Mouse (Mus musculus): ENCODE results near the gene Tspan12. TPM values are rescaled to one million over a fixed set of nuclear protein-coding genes. Genes with fewer than 3 reads are reported as not detected.

Tspan12 gene
- total RNA-seq, 1 experiment: 2.5 TPM

DNA sequence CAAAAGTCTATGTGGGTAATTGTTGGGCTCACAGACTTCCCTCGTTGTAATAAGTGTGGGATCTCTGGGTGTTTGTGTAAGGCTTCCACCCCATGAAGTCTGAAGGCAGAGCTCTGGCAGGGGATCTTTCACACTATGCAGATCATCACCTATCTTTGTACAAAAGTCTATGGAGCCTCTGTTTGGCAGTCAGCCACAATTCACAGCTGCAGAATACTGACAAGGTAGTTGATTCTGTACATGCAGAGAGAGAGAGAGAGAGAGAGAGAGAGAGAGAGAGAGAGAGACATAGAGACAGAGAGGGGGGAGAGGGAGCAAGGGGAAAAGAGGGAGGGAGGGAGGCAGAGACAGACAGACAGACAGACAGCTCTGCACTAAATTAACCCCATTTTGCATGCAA lies 15.0 kb upstream of the Tspan12 start:
- Histone ChIP-seq H3K36me3 (ENCODE audit: control insufficient read depth, insufficient read depth, low read length, poor library complexity, severe bottlenecking) (no peaks in the 10 kb centered on the region), H3K4me1 (ENCODE audit: control insufficient read depth in 2 of 2, insufficient read depth in 2 of 2, low read length in 2 of 2, poor library complexity in 1 of 2) (no peaks in the 10 kb centered on the region), H3K27ac (ENCODE audit: insufficient read depth, low read depth, low read length, poor library complexity, severe bottlenecking) (no peak overlapping the region), H3K9me3 (ENCODE audit: control insufficient read depth, insufficient read depth, low read depth, low read length) (no peaks in the 10 kb centered on the region), H3K4me3 (ENCODE audit: insufficient read depth in 1 of 2, low read depth in 1 of 2, low read length in 2 of 2, poor library complexity in 1 of 2, severe bottlenecking in 1 of 2) (no peak overlapping the region), H3K9ac (ENCODE audit: insufficient read depth, low read depth, low read length, poor library complexity, severe bottlenecking) (no peak overlapping the region)
- in situ Hi-C loops (cut with MboI; ENCODE audit: low sequenced_read_pairs in 2 of 2, unreplicated experiment in 2 of 2): no loop called here
- no peak for TF ChIP-seq MAFK (IDR thresholded peaks at IDR 0.05; ENCODE audit: insufficient read depth, low read depth, low read length)
- TF ChIP-seq CHD2 (IDR thresholded peaks at IDR 0.05; ENCODE audit: low read depth, low read length): no peak
- TF ChIP-seq HCFC1 (IDR thresholded peaks at IDR 0.05; ENCODE audit: borderline replicate concordance, insufficient read depth, low read length): no peak
- no peak for TF ChIP-seq ZC3H11A (IDR thresholded peaks at IDR 0.05; ENCODE audit: borderline replicate concordance, low read depth, low read length)
- no peak for TF ChIP-seq ZNF384 (IDR thresholded peaks at IDR 0.05; ENCODE audit: low read depth, low read length)
- DNase-seq (ENCODE audit: low read depth, low spot score): no peak

GRCm38 (mm10) chr6:21864179-21864578 lies 11.9 kb upstream of the Tspan12 start:
- Histone ChIP-seq H3K36me3 (ENCODE audit: control insufficient read depth, insufficient read depth, low read length, poor library complexity, severe bottlenecking) (no peaks in the 10 kb centered on the region), H3K9me3 (ENCODE audit: control insufficient read depth, insufficient read depth, low read depth, low read length) (no peaks in the 10 kb centered on the region), H3K4me1 (ENCODE audit: control insufficient read depth in 2 of 2, insufficient read depth in 2 of 2, low read length in 2 of 2, poor library complexity in 1 of 2) (no peaks in the 10 kb centered on the region), H3K9ac (ENCODE audit: insufficient read depth, low read depth, low read length, poor library complexity, severe bottlenecking) (no peak overlapping the region), H3K4me3 (ENCODE audit: insufficient read depth in 1 of 2, low read depth in 1 of 2, low read length in 2 of 2, poor library complexity in 1 of 2, severe bottlenecking in 1 of 2) (no peak overlapping the region), H3K27ac (ENCODE audit: insufficient read depth, low read depth, low read length, poor library complexity, severe bottlenecking) (no peak overlapping the region)
- DNase-seq (ENCODE audit: low read depth, low spot score): no peak
- TF ChIP-seq ZNF384 (IDR thresholded peaks at IDR 0.05; ENCODE audit: low read depth, low read length): no peak
- TF ChIP-seq HCFC1 (IDR thresholded peaks at IDR 0.05; ENCODE audit: borderline replicate concordance, insufficient read depth, low read length): no peak
- no peak for TF ChIP-seq ZC3H11A (IDR thresholded peaks at IDR 0.05; ENCODE audit: borderline replicate concordance, low read depth, low read length)
- no peak for TF ChIP-seq CHD2 (IDR thresholded peaks at IDR 0.05; ENCODE audit: low read depth, low read length)
- TF ChIP-seq MAFK (IDR thresholded peaks at IDR 0.05; ENCODE audit: insufficient read depth, low read depth, low read length): no peak
- in situ Hi-C loops (cut with MboI; ENCODE audit: low sequenced_read_pairs in 2 of 2, unreplicated experiment in 2 of 2): no loop called here

DNA sequence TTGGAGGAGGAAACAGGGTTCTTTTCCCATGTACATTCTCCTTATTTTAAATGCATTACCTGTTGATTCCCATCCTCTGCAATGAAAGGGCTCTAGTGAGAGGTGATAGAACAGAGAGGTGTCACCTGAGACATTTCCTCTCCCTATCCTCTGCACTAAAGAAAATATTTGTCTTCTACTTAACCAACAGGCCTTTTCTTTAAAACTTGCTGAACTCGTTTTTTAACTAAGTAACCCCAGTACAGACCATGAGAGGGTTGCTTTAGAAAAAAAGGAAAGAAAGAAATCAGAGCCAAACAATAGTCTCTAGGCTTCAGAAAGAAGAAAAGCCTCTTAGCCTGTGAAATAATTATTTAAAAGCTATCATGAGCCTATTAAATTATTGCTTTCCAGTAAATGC lies 11.2 kb upstream of the Tspan12 start:
- Histone ChIP-seq H3K4me3 (ENCODE audit: insufficient read depth in 1 of 2, low read depth in 1 of 2, low read length in 2 of 2, poor library complexity in 1 of 2, severe bottlenecking in 1 of 2) (no peak overlapping the region), H3K9ac (ENCODE audit: insufficient read depth, low read depth, low read length, poor library complexity, severe bottlenecking) (no peak overlapping the region), H3K9me3 (ENCODE audit: control insufficient read depth, insufficient read depth, low read depth, low read length) (no peaks in the 10 kb centered on the region), H3K4me1 (ENCODE audit: control insufficient read depth in 2 of 2, insufficient read depth in 2 of 2, low read length in 2 of 2, poor library complexity in 1 of 2) (no peaks in the 10 kb centered on the region), H3K27ac (ENCODE audit: insufficient read depth, low read depth, low read length, poor library complexity, severe bottlenecking) (no peak overlapping the region), H3K36me3 (ENCODE audit: control insufficient read depth, insufficient read depth, low read length, poor library complexity, severe bottlenecking) (no peaks in the 10 kb centered on the region)
- in situ Hi-C loops (cut with MboI; ENCODE audit: low sequenced_read_pairs in 2 of 2, unreplicated experiment in 2 of 2): no loop called here
- no peak for DNase-seq (ENCODE audit: low read depth, low spot score)
- TF ChIP-seq MAFK (IDR thresholded peaks at IDR 0.05; ENCODE audit: insufficient read depth, low read depth, low read length): no peak
- no peak for TF ChIP-seq HCFC1 (IDR thresholded peaks at IDR 0.05; ENCODE audit: borderline replicate concordance, insufficient read depth, low read length)
- TF ChIP-seq CHD2 (IDR thresholded peaks at IDR 0.05; ENCODE audit: low read depth, low read length): no peak
- no peak for TF ChIP-seq ZNF384 (IDR thresholded peaks at IDR 0.05; ENCODE audit: low read depth, low read length)
- no peak for TF ChIP-seq ZC3H11A (IDR thresholded peaks at IDR 0.05; ENCODE audit: borderline replicate concordance, low read depth, low read length)

GRCm38 (mm10) chr6:21861316-21861715 lies 9.0 kb upstream of the Tspan12 start:
- no peak for DNase-seq (ENCODE audit: low read depth, low spot score)
- no peaks in the 10 kb centered on the region for H3K4me1 ChIP-seq (ENCODE audit: control insufficient read depth in 2 of 2, insufficient read depth in 2 of 2, low read length in 2 of 2, poor library complexity in 1 of 2)
- in situ Hi-C loops (cut with MboI; ENCODE audit: low sequenced_read_pairs in 2 of 2, unreplicated experiment in 2 of 2): no loop called here
- H3K9ac ChIP-seq (ENCODE audit: insufficient read depth, low read depth, low read length, poor library complexity, severe bottlenecking): no peak overlapping the region
- no peaks in the 10 kb centered on the region for H3K9me3 ChIP-seq (ENCODE audit: control insufficient read depth, insufficient read depth, low read depth, low read length)
- no peaks in the 10 kb centered on the region for H3K36me3 ChIP-seq (ENCODE audit: control insufficient read depth, insufficient read depth, low read length, poor library complexity, severe bottlenecking)
- no peak for TF ChIP-seq ZNF384 (IDR thresholded peaks at IDR 0.05; ENCODE audit: low read depth, low read length)
- TF ChIP-seq ZC3H11A (IDR thresholded peaks at IDR 0.05; ENCODE audit: borderline replicate concordance, low read depth, low read length): no peak
- no peak for TF ChIP-seq HCFC1 (IDR thresholded peaks at IDR 0.05; ENCODE audit: borderline replicate concordance, insufficient read depth, low read length)
- TF ChIP-seq MAFK (IDR thresholded peaks at IDR 0.05; ENCODE audit: insufficient read depth, low read depth, low read length): no peak
- TF ChIP-seq CHD2 (IDR thresholded peaks at IDR 0.05; ENCODE audit: low read depth, low read length): no peak
- no peak overlapping the region for H3K4me3 ChIP-seq (ENCODE audit: insufficient read depth in 1 of 2, low read depth in 1 of 2, low read length in 2 of 2, poor library complexity in 1 of 2, severe bottlenecking in 1 of 2)
- H3K27ac ChIP-seq (ENCODE audit: insufficient read depth, low read depth, low read length, poor library complexity, severe bottlenecking): no peak overlapping the region

DNA sequence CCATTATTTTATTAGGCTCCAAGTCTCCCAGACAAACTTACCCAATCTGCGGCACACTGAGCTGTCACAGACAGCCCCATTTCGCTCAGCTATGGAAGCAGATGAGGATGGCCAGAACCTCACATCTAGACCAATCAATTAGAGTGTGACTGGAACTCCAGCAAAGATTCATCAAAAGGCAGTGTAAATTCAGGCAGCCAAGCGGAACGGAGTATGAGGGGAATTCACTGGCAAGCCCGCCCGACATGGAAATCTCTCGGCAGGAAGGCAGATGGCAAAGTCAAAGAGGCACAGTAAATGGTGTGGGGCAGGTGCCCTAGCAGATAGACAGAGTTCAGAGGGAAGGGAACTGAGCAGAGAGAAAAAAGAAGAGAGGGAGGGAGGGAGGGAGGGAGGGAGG lies 5.5 kb upstream of the Tspan12 start:
- Histone ChIP-seq H3K9me3 (ENCODE audit: control insufficient read depth, insufficient read depth, low read depth, low read length) (no peaks in the 10 kb centered on the region), H3K36me3 (ENCODE audit: control insufficient read depth, insufficient read depth, low read length, poor library complexity, severe bottlenecking) (no peaks in the 10 kb centered on the region), H3K4me3 (ENCODE audit: insufficient read depth in 1 of 2, low read depth in 1 of 2, low read length in 2 of 2, poor library complexity in 1 of 2, severe bottlenecking in 1 of 2) (no peak overlapping the region), H3K9ac (ENCODE audit: insufficient read depth, low read depth, low read length, poor library complexity, severe bottlenecking) (no peak overlapping the region), H3K4me1 (ENCODE audit: control insufficient read depth in 2 of 2, insufficient read depth in 2 of 2, low read length in 2 of 2, poor library complexity in 1 of 2) (no peaks in the 10 kb centered on the region), H3K27ac (ENCODE audit: insufficient read depth, low read depth, low read length, poor library complexity, severe bottlenecking) (no peak overlapping the region)
- TF ChIP-seq CHD2 (IDR thresholded peaks at IDR 0.05; ENCODE audit: low read depth, low read length) (no peak), HCFC1 (IDR thresholded peaks at IDR 0.05; ENCODE audit: borderline replicate concordance, insufficient read depth, low read length) (no peak), ZNF384 (IDR thresholded peaks at IDR 0.05; ENCODE audit: low read depth, low read length) (no peak), ZC3H11A (IDR thresholded peaks at IDR 0.05; ENCODE audit: borderline replicate concordance, low read depth, low read length) (no peak), MAFK (IDR thresholded peaks at IDR 0.05; ENCODE audit: insufficient read depth, low read depth, low read length) (no peak)
- in situ Hi-C loops (cut with MboI; ENCODE audit: low sequenced_read_pairs in 2 of 2, unreplicated experiment in 2 of 2): no loop called here
- no peak for DNase-seq (ENCODE audit: low read depth, low spot score)
